ENCODE assay signal across 17 mouse cellular contexts in the genomic region with DNA sequence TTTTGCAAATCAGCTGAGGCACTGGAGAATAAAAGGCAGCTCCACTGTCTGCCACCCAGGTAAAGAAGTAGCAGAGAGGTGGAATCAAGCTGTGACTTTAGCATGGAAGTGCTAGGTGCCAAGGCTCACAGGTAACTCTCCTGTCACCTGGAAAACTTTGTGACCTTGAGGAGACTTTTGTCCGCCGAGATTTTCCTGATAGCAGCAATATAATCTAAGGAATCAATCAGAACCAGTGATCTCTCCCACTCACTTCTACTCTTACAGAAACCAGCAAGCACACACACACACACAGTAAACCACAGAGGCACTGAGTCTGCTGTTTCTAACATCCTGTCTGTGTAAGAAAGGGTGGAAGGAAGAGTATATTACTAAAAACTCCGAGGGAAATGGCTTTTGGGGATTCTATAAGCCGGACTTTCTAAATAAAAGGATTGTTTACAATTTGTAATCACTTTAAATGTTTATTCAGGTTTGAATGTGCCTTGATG.
DNase-seq lines count a peak whose midpoint lies in the region; ATAC-seq and TF ChIP-seq lines count a peak whose summit lies in the region.
"Had no signal": no experiment of that assay in that cellular context is flagged by ENCODE, and none has a peak within 500 bp of the region (broad histone marks: within the 10 kb centered on the region; RNA-seq: fewer than 3 reads in every experiment).

No protein-coding gene starts in this region.

- H3K27ac ChIP-seq in forebrain, embryonic 14.5 days (ENCODE audit: low read depth, low read length): peak overlapping the region; percentile 83; the same call in 1 of the 2 replicates
- H3K27ac ChIP-seq in hindbrain, embryonic 14.5 days: peak overlapping the region; percentile 81
- peak overlapping the region; percentile 75 for H3K27ac ChIP-seq in midbrain, embryonic 14.5 days (replicated peaks; ENCODE audit: low read depth, low read length)
- no peak overlapping the region for H3K27ac ChIP-seq in gastrocnemius, adult 2 months
- H3K27ac ChIP-seq: embryonic facial prominence, embryonic 12.5 days; heart, adult 2 months; kidney, embryonic 15.5 days; limb, embryonic 12.5 days; liver, embryonic 14.5 days had no signal

- H3K27me3 ChIP-seq in forebrain, embryonic 14.5 days (replicated peaks; ENCODE audit: control insufficient read depth, insufficient read depth, low read length): no peaks in the 10 kb centered on the region
- no peaks in the 10 kb centered on the region for H3K27me3 ChIP-seq in hindbrain, embryonic 14.5 days (ENCODE audit: control insufficient read depth, insufficient read depth, low read length)
- no peaks in the 10 kb centered on the region for H3K27me3 ChIP-seq in midbrain, embryonic 14.5 days (ENCODE audit: control insufficient read depth, insufficient read depth, low read length)
- H3K27me3 ChIP-seq: embryonic facial prominence, embryonic 12.5 days; kidney, embryonic 15.5 days; limb, embryonic 12.5 days had no signal

- H3K4me2 ChIP-seq in forebrain, embryonic 14.5 days (ENCODE audit: low read length): no peak overlapping the region
- no peak overlapping the region for H3K4me2 ChIP-seq in hindbrain, embryonic 14.5 days (replicated peaks)
- H3K4me2 ChIP-seq in midbrain, embryonic 14.5 days (ENCODE audit: low read length): no peak overlapping the region
- H3K4me2 ChIP-seq: embryonic facial prominence, embryonic 12.5 days; kidney, embryonic 15.5 days; limb, embryonic 12.5 days had no signal

- no peak overlapping the region for H3K9ac ChIP-seq in forebrain, embryonic 14.5 days (ENCODE audit: low read length)
- no peak overlapping the region for H3K9ac ChIP-seq in hindbrain, embryonic 14.5 days
- H3K9ac ChIP-seq in midbrain, embryonic 14.5 days (replicated peaks; ENCODE audit: low read length): no peak overlapping the region
- H3K9ac ChIP-seq: embryonic facial prominence, embryonic 12.5 days; kidney, embryonic 15.5 days; limb, embryonic 12.5 days; liver, embryonic 14.5 days had no signal

- 17% methylated on average over 4 of the region's 4 CpGs for WGBS in forebrain, embryonic 14.5 days
- WGBS in hindbrain, embryonic 14.5 days: 26% methylated on average over 4 of the region's 4 CpGs
- 16% methylated on average over 4 of the region's 4 CpGs for WGBS in midbrain, embryonic 14.5 days

- intact Hi-C loops in gastrocnemius, adult 2 months (cut with DNase I): no loop called here

- H3K36me3 ChIP-seq in forebrain, embryonic 14.5 days (ENCODE audit: control insufficient read depth, insufficient read depth, low read length): no peaks in the 10 kb centered on the region
- no peaks in the 10 kb centered on the region for H3K36me3 ChIP-seq in hindbrain, embryonic 14.5 days (replicated peaks; ENCODE audit: control insufficient read depth, insufficient read depth)
- H3K36me3 ChIP-seq in midbrain, embryonic 14.5 days (ENCODE audit: control insufficient read depth, insufficient read depth, low read length): no peaks in the 10 kb centered on the region
- H3K36me3 ChIP-seq: embryonic facial prominence, embryonic 12.5 days; kidney, embryonic 15.5 days; limb, embryonic 12.5 days had no signal

- peak; percentile 8 for ATAC-seq in forebrain, embryonic 14.5 days
- no peak for ATAC-seq in hindbrain, embryonic 14.5 days (ENCODE audit: low FRiP score)
- ATAC-seq in midbrain, embryonic 14.5 days (ENCODE audit: low FRiP score, low TSS enrichment): no peak
- ATAC-seq in erythroblast, adult 5-6 weeks (replicated peaks; ENCODE audit: low FRiP score, poor library complexity, severe bottlenecking): no peak

- peaks cover 22% of the 10 kb centered on the region; the same call in 1 of the 2 replicates for H3K4me1 ChIP-seq in forebrain, embryonic 14.5 days (ENCODE audit: control insufficient read depth, insufficient read depth, low read length)
- peaks cover 22% of the 10 kb centered on the region for H3K4me1 ChIP-seq in hindbrain, embryonic 14.5 days (replicated peaks; ENCODE audit: control insufficient read depth, insufficient read depth, low read length)
- peaks cover 28% of the 10 kb centered on the region for H3K4me1 ChIP-seq in midbrain, embryonic 14.5 days (ENCODE audit: control insufficient read depth, insufficient read depth, low read length)
- H3K4me1 ChIP-seq: embryonic facial prominence, embryonic 12.5 days; kidney, embryonic 15.5 days had no signal

- TF ChIP-seq CTCF in gastrocnemius, adult 2 months (IDR thresholded peaks at IDR 0.05): no peak

- no peaks in the 10 kb centered on the region for H3K9me3 ChIP-seq in forebrain, embryonic 14.5 days (replicated peaks; ENCODE audit: control insufficient read depth, low read length)
- H3K9me3 ChIP-seq in hindbrain, embryonic 14.5 days (ENCODE audit: control insufficient read depth, low read length): no peaks in the 10 kb centered on the region
- H3K9me3 ChIP-seq in midbrain, embryonic 14.5 days (ENCODE audit: control insufficient read depth, low read length): no peaks in the 10 kb centered on the region
- H3K9me3 ChIP-seq: embryonic facial prominence, embryonic 12.5 days; kidney, embryonic 15.5 days; limb, embryonic 12.5 days had no signal

- peak; percentile 24 for DNase-seq in brain, adult 2 months (ENCODE audit: low read depth, low spot score)
- no peak for DNase-seq in forebrain, embryonic 14.5 days (ENCODE audit: low spot score)
- DNase-seq in hindbrain, embryonic 14.5 days (ENCODE audit: low spot score): no peak
- no peak for DNase-seq in midbrain, embryonic 14.5 days
- no peak for DNase-seq in gastrocnemius, adult 2 months
- no peak for DNase-seq in heart, adult 8-10 months (ENCODE audit: low spot score)
- no peak for DNase-seq in cerebellum, postnatal 4 days (ENCODE audit: low spot score in 2 of 2)
- DNase-seq: adrenal gland, postnatal 10 days; cerebellum, adult 18-20 months; gastrocnemius, postnatal 10 days; heart, adult 2 months had no signal

- no peak overlapping the region for H3K4me3 ChIP-seq in forebrain, embryonic 14.5 days (ENCODE audit: low read depth, low read length)
- no peak overlapping the region for H3K4me3 ChIP-seq in hindbrain, embryonic 14.5 days (replicated peaks; ENCODE audit: low read length)
- H3K4me3 ChIP-seq in midbrain, embryonic 14.5 days (replicated peaks; ENCODE audit: low read depth, low read length): no peak overlapping the region
- H3K4me3 ChIP-seq in gastrocnemius, adult 2 months: no peak overlapping the region
- H3K4me3 ChIP-seq: embryonic facial prominence, embryonic 12.5 days; heart, adult 2 months; kidney, embryonic 15.5 days; limb, embryonic 12.5 days; myocyte had no signal
